Mouse (Mus musculus) lung, embryonic 16.5 days (tissue): Measurements from ENCODE around the gene Slc2a13. TPM values are rescaled to one million over a fixed set of nuclear protein-coding genes. Genes with fewer than 3 reads are reported as not detected.

Experiments
- ATAC-seq: fragments of 200-750 bp; cut with Nextera tagmentation; 2 replicates; pipeline ENCODE4 v1.8.0; 2017; ENCODE audit warnings: low read depth, mild to moderate bottlenecking, moderate library complexity
- H3K27ac ChIP-seq: fragments of 300-500 bp; sonication (generic); 2 replicates; pipeline ENCODE4 v1.5.1; 2014; ENCODE audit warnings: mild to moderate bottlenecking, control low read depth, low read length
- H3K27me3 ChIP-seq: fragments of 300-500 bp; sonication (generic); 2 replicates; pipeline ENCODE4 v1.6.1; 2014; ENCODE audit warnings: low read depth, low read length, mixed read lengths; ENCODE audit not compliant: control insufficient read depth, insufficient read depth
- H3K36me3 ChIP-seq: fragments of 300-500 bp; sonication (generic); 2 replicates; pipeline ENCODE4 v1.6.1; 2014; ENCODE audit warnings: low read length; ENCODE audit not compliant: control insufficient read depth, insufficient read depth
- H3K4me1 ChIP-seq: fragments of 300-500 bp; sonication (generic); replicated peaks from 2 replicates; pipeline ENCODE4 v1.6.1; 2014; ENCODE audit warnings: low read length, mixed read lengths; ENCODE audit not compliant: control insufficient read depth, insufficient read depth
- H3K4me2 ChIP-seq: fragments of 300-500 bp; sonication (generic); 2 replicates; pipeline ENCODE4 v1.6.1; 2014; ENCODE audit warnings: low read depth, low read length, control low read depth
- H3K4me3 ChIP-seq: fragments of 300-500 bp; sonication (generic); 2 replicates; pipeline ENCODE4 v1.5.1; 2014; ENCODE audit warnings: mild to moderate bottlenecking, low read length, control low read depth
- H3K9ac ChIP-seq: fragments of 300-500 bp; sonication (generic); 2 replicates; pipeline ENCODE4 v1.6.1; 2014; ENCODE audit warnings: low read length, control low read depth
- H3K9me3 ChIP-seq: fragments of 300-500 bp; sonication (generic); 2 replicates; pipeline ENCODE4 v1.6.1; 2016; ENCODE audit warnings: low read length; ENCODE audit not compliant: control insufficient read depth
- WGBS: fragments of 180-500 bp; shearing (Covaris S2); extraction: QIAGEN DNeasy Blood & Tissue Kit; methylation state at CpG from one replicate; pipeline ENCODE4 v1.1.7; 2014; 5-methylcytosine and 5-hydroxymethylcytosine counted together
- polyA plus RNA-seq: library from polyadenylated mRNA; unstranded; fragments of >200 nt; fragmentation: Nextera tagmentation; extraction: Ambion mirVana; gene quantifications from 2 replicates; pipeline ENCODE4 v1.2.1, GENCODE M21; 2015

Slc2a13 gene
- 1.2 and 1.9 TPM in 2 replicates for polyA plus RNA-seq

GRCm38 (mm10) chr15:91573111-91573538, at the start of gene Slc2a13:
Gene Slc2a13 (minus strand): TSS chr15:91573261.
- Histone ChIP-seq H3K4me1 (peaks cover 3% of the 10 kb centered on the region; the same call in 1 of the 2 replicates), H3K4me2 (peak within 1 kb of the TSS; percentile 94), H3K9ac (peak within 1 kb of the TSS; percentile 73), H3K27ac (peak within 1 kb of the TSS; percentile 71), H3K36me3 (no peaks in the 10 kb centered on the region), H3K4me3 (peak within 1 kb of the TSS; percentile 74), H3K27me3 (peaks cover 10% of the 10 kb centered on the region), H3K9me3 (no peaks in the 10 kb centered on the region)
- WGBS = 0% methylated on average over 17 of the region's 26 CpGs
- peak; percentile 97 for ATAC-seq

- Histone ChIP-seq H3K27ac (no peak overlapping the region), H3K9me3 (no peaks in the 10 kb centered on the region), H3K4me3 (no peak overlapping the region), H3K9ac (no peak overlapping the region), H3K4me2 (no peak overlapping the region), H3K36me3 (no peaks in the 10 kb centered on the region), H3K27me3 (no peaks in the 10 kb centered on the region), H3K4me1 (no peaks in the 10 kb centered on the region)
- 69% methylated on average over 12 of the region's 12 CpGs for WGBS
- ATAC-seq = no peak
Observed at GRCm38 (mm10) chr15:91616016-91616415, 43.0 kb upstream of the Slc2a13 start.

- H3K36me3 ChIP-seq = no peaks in the 10 kb centered on the region
- H3K9me3 ChIP-seq = no peaks in the 10 kb centered on the region
- ATAC-seq = no peak
- no peaks in the 10 kb centered on the region for H3K4me1 ChIP-seq
- no peak overlapping the region for H3K9ac ChIP-seq
- H3K27me3 ChIP-seq = no peaks in the 10 kb centered on the region
- no peak overlapping the region for H3K4me3 ChIP-seq
- 81% methylated on average over 4 of the region's 4 CpGs for WGBS
- no peak overlapping the region for H3K27ac ChIP-seq
- no peak overlapping the region for H3K4me2 ChIP-seq
Observed at GRCm38 (mm10) chr15:91615532-91615931, 42.5 kb upstream of the Slc2a13 start.

- Histone ChIP-seq H3K4me2 (no peak overlapping the region), H3K9me3 (no peaks in the 10 kb centered on the region), H3K9ac (no peak overlapping the region), H3K4me3 (no peak overlapping the region), H3K27ac (no peak overlapping the region), H3K4me1 (no peaks in the 10 kb centered on the region), H3K27me3 (no peaks in the 10 kb centered on the region), H3K36me3 (no peaks in the 10 kb centered on the region)
- WGBS = 79% methylated on average over 11 of the region's 11 CpGs
- no peak for ATAC-seq
Observed at GRCm38 (mm10) chr15:91613981-91614665, 41.1 kb upstream of the Slc2a13 start.

- no peaks in the 10 kb centered on the region for H3K36me3 ChIP-seq
- no peak overlapping the region for H3K4me2 ChIP-seq
- WGBS = 22% methylated on average over 8 of the region's 8 CpGs
- H3K9ac ChIP-seq = no peak overlapping the region
- no peak overlapping the region for H3K27ac ChIP-seq
- no peak overlapping the region for H3K4me3 ChIP-seq
- H3K27me3 ChIP-seq = no peaks in the 10 kb centered on the region
- H3K9me3 ChIP-seq = no peaks in the 10 kb centered on the region
- peak; percentile 62; the same call in 1 of the 2 replicates for ATAC-seq
- no peaks in the 10 kb centered on the region for H3K4me1 ChIP-seq
Observed at GRCm38 (mm10) chr15:91609713-91610112, 36.7 kb upstream of the Slc2a13 start.

GRCm38 (mm10) chr15:91608811-91609210, 35.8 kb upstream of the Slc2a13 start:
- no peak overlapping the region for H3K4me2 ChIP-seq
- WGBS = 83% methylated on average over 2 of the region's 2 CpGs
- no peaks in the 10 kb centered on the region for H3K27me3 ChIP-seq
- H3K4me1 ChIP-seq = no peaks in the 10 kb centered on the region
- no peaks in the 10 kb centered on the region for H3K36me3 ChIP-seq
- H3K9ac ChIP-seq = no peak overlapping the region
- H3K4me3 ChIP-seq = no peak overlapping the region
- no peak overlapping the region for H3K27ac ChIP-seq
- no peak for ATAC-seq
- no peaks in the 10 kb centered on the region for H3K9me3 ChIP-seq

- no peak overlapping the region for H3K4me2 ChIP-seq
- no peak for ATAC-seq
- H3K4me1 ChIP-seq = no peaks in the 10 kb centered on the region
- no peak overlapping the region for H3K27ac ChIP-seq
- WGBS = 39% methylated on average over 7 of the region's 7 CpGs
- H3K27me3 ChIP-seq = no peaks in the 10 kb centered on the region
- no peaks in the 10 kb centered on the region for H3K36me3 ChIP-seq
- H3K4me3 ChIP-seq = no peak overlapping the region
- H3K9ac ChIP-seq = no peak overlapping the region
- no peaks in the 10 kb centered on the region for H3K9me3 ChIP-seq
Observed at GRCm38 (mm10) chr15:91601197-91601596, 28.1 kb upstream of the Slc2a13 start.

- no peak overlapping the region for H3K4me3 ChIP-seq
- H3K9ac ChIP-seq = no peak overlapping the region
- H3K4me2 ChIP-seq = no peak overlapping the region
- WGBS = 82% methylated on average over 5 of the region's 5 CpGs
- ATAC-seq = no peak
- no peak overlapping the region for H3K27ac ChIP-seq
- no peaks in the 10 kb centered on the region for H3K27me3 ChIP-seq
- no peaks in the 10 kb centered on the region for H3K9me3 ChIP-seq
- no peaks in the 10 kb centered on the region for H3K4me1 ChIP-seq
- no peaks in the 10 kb centered on the region for H3K36me3 ChIP-seq
Observed at GRCm38 (mm10) chr15:91597290-91597689, 24.2 kb upstream of the Slc2a13 start.

- peaks cover 3% of the 10 kb centered on the region; the same call in 1 of the 2 replicates for H3K4me1 ChIP-seq
- H3K4me2 ChIP-seq = peak overlapping the region; percentile 32; the same call in 1 of the 2 replicates
- H3K9me3 ChIP-seq = no peaks in the 10 kb centered on the region
- peaks cover 10% of the 10 kb centered on the region for H3K27me3 ChIP-seq
- no peak overlapping the region for H3K4me3 ChIP-seq
- no peak overlapping the region for H3K9ac ChIP-seq
- H3K36me3 ChIP-seq = no peaks in the 10 kb centered on the region
- ATAC-seq = no peak
- WGBS = 16% methylated on average over 8 of the region's 8 CpGs
- H3K27ac ChIP-seq = no peak overlapping the region
Observed at GRCm38 (mm10) chr15:91574492-91574891, 1.4 kb upstream of the Slc2a13 start.
